9 mouse cellular contexts compared by ENCODE assay signal in the genomic region with DNA sequence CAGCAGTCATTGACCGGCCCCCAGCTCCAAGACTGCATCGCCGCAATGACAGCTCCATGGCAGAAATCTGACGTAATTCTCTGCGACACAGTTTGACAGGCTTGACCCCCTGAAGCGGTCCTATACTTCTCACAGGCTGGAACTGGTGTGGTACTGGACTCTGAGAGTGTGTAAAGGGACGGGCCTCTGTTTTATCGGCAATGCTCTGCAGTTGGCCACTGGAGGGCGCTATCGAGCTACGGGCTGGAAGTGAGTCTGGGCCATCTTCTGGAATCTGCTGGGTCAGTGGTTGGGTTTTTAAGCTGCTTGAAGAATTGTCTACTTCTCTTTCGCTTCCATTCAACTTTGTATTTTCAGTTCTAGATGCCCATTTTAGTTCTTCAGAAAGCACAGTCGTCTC. TPM values are rescaled to one million over a fixed set of nuclear protein-coding genes. Genes with fewer than 3 reads are reported as not detected.
DNase-seq lines count a peak whose midpoint lies in the region; ATAC-seq lines count a peak whose summit lies in the region.
"Had no signal": no experiment of that assay in that cellular context is flagged by ENCODE, and none has a peak within 500 bp of the region (broad histone marks: within the 10 kb centered on the region; RNA-seq: fewer than 3 reads in every experiment).

No protein-coding gene starts in this region.

- H3K4me1 ChIP-seq in neural tube, embryonic 15.5 days, result peaks cover 4% of the 10 kb centered on the region; the same call in 1 of the 2 replicates
- H3K4me1 ChIP-seq in limb, embryonic 11.5 days (ENCODE audit: control insufficient read depth, insufficient read depth, low read length), result peaks cover 2% of the 10 kb centered on the region; the same call in 1 of the 2 replicates
- H3K4me1 ChIP-seq in stomach, embryonic 16.5 days (ENCODE audit: control insufficient read depth, insufficient read depth, low read length), result no peaks in the 10 kb centered on the region

- H3K36me3 ChIP-seq in neural tube, embryonic 15.5 days, result no peaks in the 10 kb centered on the region
- H3K36me3 ChIP-seq in limb, embryonic 11.5 days (ENCODE audit: control insufficient read depth, insufficient read depth, low read length), result no peaks in the 10 kb centered on the region
- H3K36me3 ChIP-seq in stomach, embryonic 16.5 days (ENCODE audit: control insufficient read depth, insufficient read depth, low read length), result no peaks in the 10 kb centered on the region

- WGBS in neural tube, embryonic 15.5 days, result 15% methylated on average over 13 of the region's 13 CpGs
- 13% methylated on average over 13 of the region's 13 CpGs for WGBS in limb, embryonic 11.5 days
- WGBS in stomach, embryonic 16.5 days, result 17% methylated on average over 13 of the region's 13 CpGs

- H3K27me3 ChIP-seq in neural tube, embryonic 15.5 days (replicated peaks), result no peaks in the 10 kb centered on the region
- no peaks in the 10 kb centered on the region for H3K27me3 ChIP-seq in limb, embryonic 11.5 days (ENCODE audit: control insufficient read depth, insufficient read depth, low read length)
- H3K27me3 ChIP-seq in stomach, embryonic 16.5 days (ENCODE audit: control insufficient read depth, insufficient read depth, low read length), result no peaks in the 10 kb centered on the region

- H3K9me3 ChIP-seq in neural tube, embryonic 15.5 days (replicated peaks), result no peaks in the 10 kb centered on the region
- no peaks in the 10 kb centered on the region for H3K9me3 ChIP-seq in limb, embryonic 11.5 days (ENCODE audit: control insufficient read depth, low read length)
- H3K9me3 ChIP-seq in stomach, embryonic 16.5 days (replicated peaks; ENCODE audit: control insufficient read depth, low read length), result no peaks in the 10 kb centered on the region

- H3K4me3 ChIP-seq in neural tube, embryonic 15.5 days (replicated peaks), result no peak overlapping the region
- no peak overlapping the region for H3K4me3 ChIP-seq in limb, embryonic 11.5 days (ENCODE audit: low read depth, low read length)
- H3K4me3 ChIP-seq in stomach, embryonic 16.5 days (replicated peaks; ENCODE audit: low read length), result no peak overlapping the region
- H3K4me3 ChIP-seq: erythroblast, embryonic 14.5 days had no signal

- H3K9ac ChIP-seq in neural tube, embryonic 15.5 days (replicated peaks), result no peak overlapping the region
- no peak overlapping the region for H3K9ac ChIP-seq in limb, embryonic 11.5 days (ENCODE audit: low read length)
- H3K9ac ChIP-seq in stomach, embryonic 16.5 days (ENCODE audit: low read length), result no peak overlapping the region

- no peak overlapping the region for H3K27ac ChIP-seq in neural tube, embryonic 15.5 days (replicated peaks)
- no peak overlapping the region for H3K27ac ChIP-seq in limb, embryonic 11.5 days (replicated peaks; ENCODE audit: low read depth, low read length)
- no peak overlapping the region for H3K27ac ChIP-seq in stomach, embryonic 16.5 days (ENCODE audit: low read length)

- H3K4me2 ChIP-seq in neural tube, embryonic 15.5 days, result no peak overlapping the region
- no peak overlapping the region for H3K4me2 ChIP-seq in limb, embryonic 11.5 days (ENCODE audit: low read depth, severe bottlenecking)
- H3K4me2 ChIP-seq in stomach, embryonic 16.5 days (ENCODE audit: low read depth, low read length), result no peak overlapping the region

- no peak for ATAC-seq in neural tube, embryonic 15.5 days (ENCODE audit: low FRiP score)
- no peak for ATAC-seq in limb, embryonic 11.5 days (ENCODE audit: insufficient number of reproducible peaks, low FRiP score, low TSS enrichment, low read depth)
- peak; percentile 73 for ATAC-seq in stomach, embryonic 16.5 days (ENCODE audit: insufficient read depth, low FRiP score)

- peak; percentile 92 for DNase-seq in neural tube, embryonic 10.5 days (ENCODE audit: extremely low spot score, low spot score)
- peak; percentile 87 to 93 for DNase-seq in cerebellum, postnatal 25 days
- peak; percentile 13 to 37 for DNase-seq in gastrocnemius, adult 8-10 months (ENCODE audit: low spot score in 2 of 2)
- peak; percentile 47 for DNase-seq in kidney, adult 11 months
- peak; percentile 91 for DNase-seq in limb, embryonic 11.5 days (ENCODE audit: low spot score)
- peak; percentile 64 to 81 for DNase-seq in natural killer cell, adult 2 months (ENCODE audit: low spot score in 2 of 2)

RNA-seq across cellular contexts. Expression of gene Gkap1, which starts 12.3 kb away (rescaled TPM):
- polyA plus RNA-seq in neural tube, embryonic 15.5 days (2015; fragmentation: Nextera tagmentation; extraction: Ambion mirVana), result 24.2 and 37.1 TPM in 2 replicates
- 10 to 100 TPM; 25.3 to 30.9 (median 27.2) TPM for total RNA-seq in gastrocnemius, adult 8-10 months (2022)
- 22.9 and 23.3 TPM in 2 replicates for polyA plus RNA-seq in limb, embryonic 11.5 days (2014; fragmentation: Nextera tagmentation; extraction: Ambion mirVana)
- polyA plus RNA-seq in stomach, embryonic 16.5 days (2015; fragmentation: Nextera tagmentation; extraction: Ambion mirVana), result 14.4 and 17.3 TPM in 2 replicates

Comparison
In these comparisons a context has a peak if more than half of its experiments do, and no peak if none do; other contexts are left out.
1. DNase-seq: peak in every context shown above with its lines; median percentile 92 in neural tube, embryonic 10.5 days; 91 in limb, embryonic 11.5 days; 90 in cerebellum, postnatal 25 days; 72 in natural killer cell, adult 2 months; 47 in kidney, adult 11 months; 25 in gastrocnemius, adult 8-10 months.